Mouse (Mus musculus): Measurements from ENCODE around the gene Paqr5.
A peak's percentile ranks its signal among the peaks of the same experiment; 100 is the strongest.

Paqr5 gene

GRCm38 (mm10) chr9:61960753-61961152 is 65.9 kb downstream of the Paqr5 start:
- DNase-seq (ENCODE audit: low spot score in 2 of 2): no peak

GRCm38 (mm10) chr9:61959921-61960569 is 66.6 kb downstream of the Paqr5 start:
- DNase-seq (ENCODE audit: low spot score in 2 of 2): no peak

GRCm38 (mm10) chr9:61954707-61955106 is 71.9 kb downstream of the Paqr5 start:
- no peak for DNase-seq (ENCODE audit: low spot score in 2 of 2)

GRCm38 (mm10) chr9:61952241-61952640 is 74.4 kb downstream of the Paqr5 start:
- no peak for DNase-seq (ENCODE audit: low spot score in 2 of 2)

- DNase-seq (ENCODE audit: low spot score in 2 of 2): peak; percentile 78 to 91
Observed at GRCm38 (mm10) chr9:61947402-61948346, 79.0 kb downstream of the Paqr5 start.

- peak; percentile 99 to 100 for DNase-seq (ENCODE audit: low spot score in 2 of 2)
Observed at GRCm38 (mm10) chr9:61946623-61947401, 79.8 kb downstream of the Paqr5 start, which contains the start of gene Kif23. Gene Kif23, minus strand, starts transcription at chr9:61946774.

- DNase-seq (ENCODE audit: low spot score in 2 of 2): peak in 1 of 2 experiments; percentile 52
Observed at GRCm38 (mm10) chr9:61945973-61946611, 80.6 kb downstream of the Paqr5 start.

- no peak for DNase-seq (ENCODE audit: low spot score in 2 of 2)
Observed at GRCm38 (mm10) chr9:61941054-61941453, 85.6 kb downstream of the Paqr5 start.

- no peak for DNase-seq (ENCODE audit: low spot score in 2 of 2)
Observed at GRCm38 (mm10) chr9:61933333-61933732, 93.3 kb downstream of the Paqr5 start.

GRCm38 (mm10) chr9:61932009-61932408 is 94.6 kb downstream of the Paqr5 start:
- DNase-seq (ENCODE audit: low spot score in 2 of 2): no peak

GRCm38 (mm10) chr9:61925086-61925660 is 101.5 kb downstream of the Paqr5 start:
- no peak for DNase-seq (ENCODE audit: low spot score in 2 of 2)

GRCm38 (mm10) chr9:61920331-61920730 is 106.3 kb downstream of the Paqr5 start:
- DNase-seq (ENCODE audit: low spot score in 2 of 2): no peak

GRCm38 (mm10) chr9:61919464-61919863 is 107.2 kb downstream of the Paqr5 start:
- no peak for DNase-seq (ENCODE audit: low spot score in 2 of 2)

- DNase-seq (ENCODE audit: low spot score in 2 of 2): no peak
Observed at GRCm38 (mm10) chr9:61917436-61917835, 109.2 kb downstream of the Paqr5 start.

- no peak for DNase-seq (ENCODE audit: low spot score in 2 of 2)
Observed at GRCm38 (mm10) chr9:61916986-61917385, 109.7 kb downstream of the Paqr5 start.

- DNase-seq (ENCODE audit: low spot score in 2 of 2): no peak
Observed at GRCm38 (mm10) chr9:61915393-61916005, 111.2 kb downstream of the Paqr5 start.

GRCm38 (mm10) chr9:61914917-61915300 is 111.7 kb downstream of the Paqr5 start:
- DNase-seq (ENCODE audit: low spot score in 2 of 2): no peak

GRCm38 (mm10) chr9:61914203-61914916 is 112.3 kb downstream of the Paqr5 start, which contains the start of gene Rplp1:
Gene Rplp1, minus strand, starts transcription at chr9:61914542.
- peak; percentile 94 to 96 for DNase-seq (ENCODE audit: low spot score in 2 of 2)

- DNase-seq (ENCODE audit: low spot score in 2 of 2): no peak
Observed at GRCm38 (mm10) chr9:61911300-61912128, 115.1 kb downstream of the Paqr5 start.
